Mouse (Mus musculus) kidney, adult 2 months (tissue): Measurements from ENCODE around the gene Rack1.

Experiments used
- CTCF ChIP-seq: fragments of 200-500 bp; conservative IDR thresholded peaks from 2 replicates; pipeline ENCODE4 v1.5.1; 2011; ENCODE audit warnings: low read depth, mild to moderate bottlenecking, control low read depth, low read length, moderate library complexity, mixed read lengths; ENCODE audit not compliant: insufficient read depth, insufficient read length
- POLR2A ChIP-seq: fragments of 200-500 bp; IDR thresholded peaks from one replicate; pipeline ENCODE4 v1.6.1; 2011; ENCODE audit warnings: low read depth, low read length, control low read depth

- 0 out of 2 replicates have a peak, but pooled peaks have one; percentile 0 for TF ChIP-seq CTCF
- peak; percentile 9 for TF ChIP-seq POLR2A
Observed at GRCm38 (mm10) chr11:48853474-48854180, 53.5 kb downstream of the Rack1 start.
